Mouse (Mus musculus) midbrain, embryonic 12.5 days (tissue): ENCODE results near the gene Prr14. TPM values are rescaled to one million over a fixed set of nuclear protein-coding genes. Genes with fewer than 3 reads are reported as not detected.

ENCODE experiments used
- ATAC-seq: fragments of 200-750 bp; cut with Nextera tagmentation; 2 replicates; pipeline ENCODE4 v1.8.0; 2017; ENCODE audit warnings: low read depth, moderate TSS enrichment, moderate library complexity; ENCODE audit not compliant: low FRiP score
- H3K27ac ChIP-seq: fragments of 300-500 bp; sonication (generic); replicated peaks from 2 replicates; pipeline ENCODE4 v1.5.1; 2016; ENCODE audit warnings: mild to moderate bottlenecking
- H3K27me3 ChIP-seq: fragments of 300-500 bp; sonication (generic); 2 replicates; pipeline ENCODE4 v1.6.1; 2016; ENCODE audit warnings: mild to moderate bottlenecking
- H3K36me3 ChIP-seq: fragments of 300-500 bp; sonication (generic); 2 replicates; pipeline ENCODE4 v1.6.1; 2016
- H3K4me1 ChIP-seq: fragments of 300-500 bp; sonication (generic); 2 replicates; pipeline ENCODE4 v1.6.1; 2016
- H3K4me2 ChIP-seq: fragments of 300-500 bp; sonication (generic); replicated peaks from 2 replicates; pipeline ENCODE4 v1.6.1; 2016; ENCODE audit warnings: mild to moderate bottlenecking, moderate library complexity
- H3K4me3 ChIP-seq: fragments of 300-500 bp; sonication (generic); 2 replicates; pipeline ENCODE4 v1.5.1; 2016; ENCODE audit warnings: mild to moderate bottlenecking
- H3K9ac ChIP-seq: fragments of 300-500 bp; sonication (generic); replicated peaks from 2 replicates; pipeline ENCODE4 v1.6.1; 2016; ENCODE audit warnings: mild to moderate bottlenecking, moderate library complexity
- H3K9me3 ChIP-seq: fragments of 300-500 bp; sonication (generic); 2 replicates; pipeline ENCODE4 v1.6.1; 2016; ENCODE audit warnings: mild to moderate bottlenecking
- WGBS: fragments of 180-500 bp; shearing (Covaris S2); methylation state at CpG from one replicate; pipeline ENCODE4 v1.1.7; 2016; 5-methylcytosine and 5-hydroxymethylcytosine counted together
- microRNA-seq: library from miRNA; unstranded; fragments of <30 nt; microRNA quantifications from one replicate; pipeline ENCODE4, GENCODE M21; 2017
- polyA plus RNA-seq: library from polyadenylated mRNA; unstranded; fragments of >200 nt; fragmentation: Nextera tagmentation; extraction: Ambion mirVana; gene quantifications from 2 replicates; pipeline ENCODE4 v1.2.1, GENCODE M21; 2016

Gene Prr14
- polyA plus RNA-seq, 1 experiment from 2014 or later: 63.1 TPM

DNA sequence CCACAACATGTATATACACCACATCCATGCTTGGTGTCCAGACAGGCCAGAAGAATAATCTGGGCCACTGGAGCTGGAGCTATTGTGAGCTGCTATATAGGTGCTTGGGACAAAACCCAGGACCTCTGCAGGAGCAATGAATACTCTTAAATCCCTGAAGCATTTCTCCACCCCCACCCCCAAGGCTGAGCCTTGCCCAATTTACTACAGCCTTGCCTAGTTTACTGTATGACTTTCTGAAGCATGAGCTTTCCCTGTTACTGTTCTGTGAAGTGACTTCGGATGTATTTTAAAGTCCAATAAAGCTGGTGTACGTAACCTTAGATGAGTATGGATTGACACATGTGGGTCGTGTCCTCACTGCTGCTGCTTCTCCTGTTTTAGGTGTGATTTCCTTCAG is 54.4 kb downstream of the Prr14 start:
- 91% methylated on average over 3 of the region's 3 CpGs for WGBS
- no peak overlapping the region for H3K27ac ChIP-seq
- H3K4me3 ChIP-seq: peak overlapping the region; percentile 88
- no peaks in the 10 kb centered on the region for H3K9me3 ChIP-seq
- H3K4me1 ChIP-seq: peaks cover 18% of the 10 kb centered on the region
- H3K9ac ChIP-seq: no peak overlapping the region
- H3K27me3 ChIP-seq: no peaks in the 10 kb centered on the region
- H3K36me3 ChIP-seq: peaks cover 44% of the 10 kb centered on the region
- ATAC-seq: no peak
- peak overlapping the region; percentile 59 for H3K4me2 ChIP-seq

DNA sequence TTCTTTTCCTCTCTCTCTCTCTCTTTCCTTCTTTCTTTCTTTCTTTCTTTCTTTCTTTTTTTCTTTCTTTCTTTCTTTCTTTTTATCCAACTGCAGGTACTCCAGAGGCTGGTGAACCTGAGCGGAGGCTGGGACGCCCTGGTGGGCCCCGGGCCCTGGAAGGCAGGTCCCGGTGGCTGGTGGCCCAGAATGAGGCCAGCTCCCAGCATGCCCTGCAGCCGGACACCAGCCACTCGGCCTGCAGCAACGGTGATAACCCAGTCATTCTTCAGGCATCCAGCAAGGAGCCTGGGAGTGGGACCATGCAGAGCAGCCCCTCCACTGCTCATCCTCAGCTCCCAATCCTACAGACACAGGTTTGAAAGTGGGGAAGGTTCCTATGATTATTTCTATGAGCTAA is 56.4 kb downstream of the Prr14 start:
- peaks cover 60% of the 10 kb centered on the region for H3K36me3 ChIP-seq
- no peaks in the 10 kb centered on the region for H3K27me3 ChIP-seq
- no peak for ATAC-seq
- no peaks in the 10 kb centered on the region for H3K9me3 ChIP-seq
- WGBS: 96% methylated on average over 7 of the region's 7 CpGs
- H3K4me3 ChIP-seq: no peak overlapping the region
- H3K4me2 ChIP-seq: no peak overlapping the region
- peaks cover 18% of the 10 kb centered on the region for H3K4me1 ChIP-seq
- no peak overlapping the region for H3K27ac ChIP-seq
- H3K9ac ChIP-seq: no peak overlapping the region

DNA sequence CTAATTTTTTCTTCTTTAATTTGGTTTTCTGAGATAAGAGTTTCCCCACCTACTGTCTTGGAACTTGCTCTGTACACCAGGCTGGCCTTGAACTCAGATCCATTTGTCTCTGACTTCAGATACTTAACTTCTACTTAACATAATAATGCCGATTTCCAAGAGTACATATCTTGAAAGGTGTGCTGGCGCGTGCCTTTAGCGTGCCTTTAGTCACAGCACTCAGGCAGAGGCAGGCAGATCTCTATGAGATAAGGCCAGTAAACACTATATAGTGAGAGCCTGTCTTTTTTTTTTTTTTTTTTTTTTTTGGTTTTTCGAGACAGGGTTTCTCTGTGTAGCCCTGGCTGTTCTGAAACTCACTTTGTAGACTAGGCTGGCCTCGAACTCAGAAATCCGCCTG is 56.9 kb downstream of the Prr14 start:
- no peak overlapping the region for H3K4me2 ChIP-seq
- no peaks in the 10 kb centered on the region for H3K27me3 ChIP-seq
- H3K4me3 ChIP-seq: no peak overlapping the region
- peaks cover 14% of the 10 kb centered on the region for H3K4me1 ChIP-seq
- no peak for ATAC-seq
- peaks cover 65% of the 10 kb centered on the region for H3K36me3 ChIP-seq
- H3K9me3 ChIP-seq: no peaks in the 10 kb centered on the region
- 98% methylated on average over 6 of the region's 7 CpGs for WGBS
- H3K27ac ChIP-seq: no peak overlapping the region
- H3K9ac ChIP-seq: no peak overlapping the region

DNA sequence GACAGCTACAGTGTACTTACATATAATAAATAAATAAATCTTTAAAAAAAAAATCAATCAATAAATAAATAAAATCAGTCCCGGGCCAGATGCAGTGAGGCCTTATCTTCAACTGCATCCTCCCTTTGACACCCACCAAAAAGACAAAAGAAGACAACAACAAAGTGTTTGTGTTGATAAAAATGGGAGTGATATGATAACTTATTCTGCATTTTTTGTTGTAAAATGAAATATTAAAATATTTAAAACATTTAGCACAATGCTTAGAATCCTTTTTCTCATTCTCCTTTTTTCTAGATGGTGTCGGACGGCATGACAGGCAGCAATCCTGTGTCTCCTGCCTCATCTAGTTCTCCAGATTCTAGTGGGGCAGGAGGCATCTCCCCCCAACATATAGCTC is 59.9 kb downstream of the Prr14 start, which contains the start of gene Gm42715:
Gene Gm42715 (plus strand): TSS at position 301 of the 400 bp plus-strand sequence.
- H3K4me1 ChIP-seq: no peaks in the 10 kb centered on the region
- peaks cover 88% of the 10 kb centered on the region for H3K36me3 ChIP-seq
- no peak within 1 kb of the TSS for H3K4me2 ChIP-seq
- no peaks in the 10 kb centered on the region for H3K9me3 ChIP-seq
- H3K9ac ChIP-seq: no peak within 1 kb of the TSS
- H3K27ac ChIP-seq: no peak within 1 kb of the TSS
- 97% methylated on average over 3 of the region's 3 CpGs for whole genome bisulfite sequencing
- no peak within 1 kb of the TSS for H3K4me3 ChIP-seq
- no peak for ATAC-seq
- H3K27me3 ChIP-seq: no peaks in the 10 kb centered on the region

Small RNAs within 50 kb of the gene (microRNA-seq; reads per million reads assigned to microRNA genes)
- not detected for gene Gm47278
- gene Mir7060: not detected

Other genes starting within 250 kb of the Prr14 start
- gene Zfp553, start 226.6 kb upstream of the Prr14 start, polyA plus RNA-seq: 79.4 and 82.0 TPM in 2 replicates
- 38.6 and 41.1 TPM in 2 replicates for gene Sept1, start 226.5 kb upstream of the Prr14 start, polyA plus RNA-seq
- gene Zfp771, start 215.3 kb upstream of the Prr14 start, polyA plus RNA-seq: 55.0 and 62.0 TPM in 2 replicates
- gene Dctpp1, start 198.9 kb upstream of the Prr14 start, polyA plus RNA-seq: 165 and 174 TPM in 2 replicates
- 71.4 and 72.7 TPM in 2 replicates for gene Sephs2, start 185.6 kb upstream of the Prr14 start, polyA plus RNA-seq
- 0.46 and 0.52 TPM in 2 replicates for gene Itgal, start 163.4 kb upstream of the Prr14 start, polyA plus RNA-seq
- 20.5 and 22.3 TPM in 2 replicates for gene Zfp768, start 114.0 kb upstream of the Prr14 start, polyA plus RNA-seq
- gene Zfp747, start 83.6 kb upstream of the Prr14 start, polyA plus RNA-seq: 9.0 and 10.2 TPM in 2 replicates
- 5.8 and 7.2 TPM in 2 replicates for gene 9130019O22Rik, start 72.4 kb upstream of the Prr14 start, polyA plus RNA-seq
- gene E430018J23Rik, start 66.0 kb upstream of the Prr14 start, polyA plus RNA-seq: 6.9 and 7.1 TPM in 2 replicates
- 6.7 and 6.8 TPM in 2 replicates for gene Zfp764, start 52.8 kb upstream of the Prr14 start, polyA plus RNA-seq
- 31.9 and 34.0 TPM in 2 replicates for gene Zfp688, start 37.5 kb upstream of the Prr14 start, polyA plus RNA-seq
- gene Zfp689, start 10.5 kb upstream of the Prr14 start, polyA plus RNA-seq: 18.2 and 19.3 TPM in 2 replicates
- gene Fbrs, start 19.6 kb downstream of the Prr14 start, polyA plus RNA-seq: 13.9 and 14.2 TPM in 2 replicates
- gene Srcap, start 52.4 kb downstream of the Prr14 start, polyA plus RNA-seq: 94.6 and 98.3 TPM in 2 replicates
- 19.4 and 20.1 TPM in 2 replicates for gene Gm42715, start 60.0 kb downstream of the Prr14 start, polyA plus RNA-seq
- gene Tmem265, start 101.8 kb downstream of the Prr14 start, polyA plus RNA-seq: 3.5 and 6.3 TPM in 2 replicates
- gene Phkg2, start 113.7 kb downstream of the Prr14 start, polyA plus RNA-seq: 53.6 and 54.1 TPM in 2 replicates
- 11.9 and 16.1 TPM in 2 replicates for gene Ccdc189, start 129.0 kb downstream of the Prr14 start, polyA plus RNA-seq
- 68.6 and 71.1 TPM in 2 replicates for gene Rnf40, start 129.2 kb downstream of the Prr14 start, polyA plus RNA-seq
- 39.9 and 42.8 TPM in 2 replicates for gene Zfp629, start 156.2 kb downstream of the Prr14 start, polyA plus RNA-seq
- 79.0 and 79.2 TPM in 2 replicates for gene Bcl7c, start 249.3 kb downstream of the Prr14 start, polyA plus RNA-seq